Mouse (Mus musculus) retina, embryonic 14.5 days (tissue): ENCODE measurements around the gene Catsperg1.
"Not testable (repeated sequence)": the region's sequence is repeated elsewhere in the genome, so short reads cannot be mapped to it uniquely, and the experiment has no call there.

Experiments used
- DNase-seq: peaks from one replicate; pipeline ENCODE4 v3.0.0-alpha.2; 2015; ENCODE audit warnings: low spot score

The Catsperg1 gene

DNA sequence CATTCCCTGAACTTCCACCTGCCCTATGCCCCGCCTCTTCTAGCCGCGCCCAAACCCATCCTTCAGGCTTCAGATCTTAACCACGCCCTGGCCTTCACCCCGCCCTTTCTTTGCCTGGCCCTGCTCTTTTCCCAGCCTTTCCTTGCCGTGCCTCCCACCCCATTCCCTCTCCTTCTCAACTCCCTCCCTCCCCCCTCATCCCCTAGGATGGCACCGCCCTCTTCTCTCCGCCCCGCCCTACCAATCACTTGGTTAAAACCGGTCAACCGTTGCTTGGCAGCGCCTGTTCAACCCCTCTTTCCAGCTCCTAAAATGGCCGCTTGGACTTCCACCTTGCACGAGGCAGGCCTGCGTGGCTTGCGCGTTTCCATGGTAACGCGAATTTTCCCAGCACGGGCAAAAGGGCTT is at the start of gene Catsperg1:
Catsperg1 (minus strand) TSS at position 361 of the 408 bp plus-strand sequence.
- peak; percentile 81 for DNase-seq

DNA sequence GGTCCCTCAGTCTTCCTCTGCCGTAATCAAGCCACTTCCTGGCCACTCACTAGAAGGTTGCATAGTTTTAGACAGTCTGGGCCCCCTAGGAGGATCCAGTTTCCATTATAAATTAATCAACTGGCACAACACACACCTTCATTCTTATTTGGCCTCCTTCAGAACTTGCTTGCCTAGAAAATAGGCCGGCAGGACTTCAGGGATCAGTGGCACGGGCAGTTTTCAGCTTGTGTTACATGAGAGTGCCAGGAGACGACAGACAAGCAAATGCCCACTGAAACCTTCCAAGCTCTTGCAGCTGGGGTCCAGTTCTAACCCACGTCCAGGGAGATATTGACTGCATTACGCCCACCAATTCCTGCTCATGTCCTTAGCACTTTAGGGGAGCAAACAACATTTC is 48.3 kb upstream of the Catsperg1 start:
- no peak for DNase-seq

DNA sequence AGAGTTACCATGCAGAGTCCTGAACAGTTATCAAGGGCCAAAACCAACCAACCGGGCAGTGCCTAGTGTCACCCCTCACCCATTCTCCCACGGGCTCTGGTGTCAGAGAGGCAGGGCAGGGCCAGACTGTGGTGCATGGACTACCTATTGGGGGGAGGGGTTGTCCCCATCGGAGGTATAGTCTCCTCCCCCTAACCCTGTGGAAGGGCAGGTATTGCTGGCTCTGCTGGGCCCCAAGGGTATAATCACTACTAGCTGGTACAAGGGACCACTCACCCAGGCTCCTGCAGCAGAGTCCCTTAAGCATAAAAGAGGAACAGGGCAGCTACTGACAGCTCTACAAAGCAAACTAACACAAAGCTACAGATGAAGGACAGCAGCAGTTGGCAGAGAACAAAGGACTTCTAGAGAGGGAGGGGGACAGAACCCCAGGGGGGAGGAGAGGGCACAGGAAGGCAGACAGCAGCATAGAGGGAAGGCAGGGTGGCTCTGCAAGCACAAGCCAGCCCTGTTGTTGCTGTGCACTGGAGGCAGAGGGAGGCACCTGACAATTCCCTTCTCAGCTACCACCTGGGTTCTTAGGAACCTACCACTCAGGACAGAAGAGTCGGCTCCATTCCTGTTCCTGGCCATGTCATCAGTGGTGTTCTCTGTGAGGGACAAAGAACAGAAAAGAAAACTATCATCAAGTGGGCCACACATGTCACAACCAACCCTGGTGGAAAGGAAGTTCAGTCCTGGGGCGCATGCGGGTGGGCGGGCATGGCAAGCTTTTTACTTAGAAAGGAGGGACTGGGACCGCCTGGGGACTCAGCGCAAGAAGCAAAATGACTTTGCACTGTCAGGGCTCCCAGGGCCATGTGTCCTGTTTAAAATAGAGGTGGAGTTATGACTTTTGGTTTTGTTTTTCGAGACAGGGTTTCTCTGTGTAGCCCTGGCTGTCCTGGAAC is 46.2 kb upstream of the Catsperg1 start:
- DNase-seq, result peak; percentile 32

DNA sequence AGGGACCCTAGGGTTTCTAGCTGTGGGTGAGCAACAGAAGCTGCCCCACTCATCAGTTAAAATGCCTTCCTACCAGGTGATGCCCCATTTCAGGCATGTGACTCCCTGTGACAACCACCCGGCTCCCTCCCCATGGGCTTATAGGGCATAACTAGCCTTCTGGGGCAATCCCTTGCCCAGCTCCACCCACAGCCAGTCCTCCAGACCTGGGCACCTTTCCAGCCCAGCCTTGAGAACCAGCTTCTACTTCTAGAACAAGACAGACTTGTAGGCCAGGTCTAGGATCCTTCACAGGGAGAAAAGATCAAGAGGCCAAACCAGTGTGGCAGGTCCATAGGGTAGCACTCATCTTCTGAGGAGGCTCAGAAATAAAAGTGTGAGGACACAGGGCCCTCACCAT is 43.5 kb upstream of the Catsperg1 start:
- DNase-seq, result no peak

DNA sequence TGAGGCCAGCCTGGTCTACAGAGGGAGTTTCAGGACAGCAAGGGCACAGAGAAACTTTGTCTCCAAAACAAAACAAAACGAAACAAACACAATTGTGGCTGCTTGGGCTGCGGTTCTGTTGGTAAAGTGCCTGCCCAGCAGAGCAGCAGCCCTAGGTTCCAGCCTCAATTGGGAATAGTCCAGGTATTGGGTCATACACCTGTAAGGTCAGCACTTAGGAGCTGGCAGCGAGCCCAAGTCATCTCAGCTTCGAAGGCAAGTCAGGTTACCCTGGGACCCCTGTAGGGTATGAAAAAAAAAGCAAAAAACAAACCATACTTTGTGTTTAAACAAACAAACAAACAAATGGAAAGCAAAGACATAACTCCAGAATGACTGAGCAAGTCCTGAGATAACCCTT is 42.0 kb upstream of the Catsperg1 start:
- DNase-seq, result no peak

DNA sequence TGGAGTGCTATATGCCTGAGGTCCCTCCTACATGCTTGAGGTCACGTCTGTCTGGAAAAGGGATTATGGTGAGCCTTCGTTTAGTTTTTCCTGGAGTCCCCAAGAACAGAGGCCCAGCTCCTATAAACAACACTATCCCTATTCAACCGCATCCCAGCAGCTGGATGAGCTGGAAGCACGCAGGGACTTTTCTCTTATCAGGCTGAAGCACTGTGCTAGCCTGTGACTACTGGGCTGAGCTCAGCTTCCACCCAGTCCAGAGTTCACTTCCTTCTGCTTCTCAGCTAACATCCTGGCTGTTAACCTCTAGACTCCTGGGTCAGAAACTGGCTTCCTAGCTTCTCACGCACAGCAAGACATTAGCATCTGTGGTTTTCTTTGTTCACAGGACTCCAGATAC is 40.0 kb upstream of the Catsperg1 start:
- DNase-seq, result no peak

DNA sequence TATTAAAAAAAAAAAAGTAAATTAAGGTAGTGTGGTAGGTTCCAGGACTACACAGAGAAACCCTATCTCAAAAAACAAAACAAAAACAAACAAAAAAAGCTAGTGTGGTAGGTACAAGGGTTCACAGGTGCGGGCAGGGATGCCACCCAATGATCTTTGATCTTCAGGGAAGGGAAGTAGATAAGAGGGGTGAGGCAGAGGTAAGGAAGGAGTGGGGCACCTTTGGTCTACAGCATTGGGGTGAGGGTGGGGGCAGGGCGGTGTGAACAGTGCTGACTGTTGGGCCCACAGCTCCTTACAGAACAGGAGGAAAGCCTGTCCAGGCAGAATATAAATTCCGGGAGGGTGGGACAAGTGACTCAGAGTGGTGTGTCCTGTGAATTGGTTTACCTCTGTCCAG is 37.3 kb upstream of the Catsperg1 start:
- DNase-seq, result no peak

DNA sequence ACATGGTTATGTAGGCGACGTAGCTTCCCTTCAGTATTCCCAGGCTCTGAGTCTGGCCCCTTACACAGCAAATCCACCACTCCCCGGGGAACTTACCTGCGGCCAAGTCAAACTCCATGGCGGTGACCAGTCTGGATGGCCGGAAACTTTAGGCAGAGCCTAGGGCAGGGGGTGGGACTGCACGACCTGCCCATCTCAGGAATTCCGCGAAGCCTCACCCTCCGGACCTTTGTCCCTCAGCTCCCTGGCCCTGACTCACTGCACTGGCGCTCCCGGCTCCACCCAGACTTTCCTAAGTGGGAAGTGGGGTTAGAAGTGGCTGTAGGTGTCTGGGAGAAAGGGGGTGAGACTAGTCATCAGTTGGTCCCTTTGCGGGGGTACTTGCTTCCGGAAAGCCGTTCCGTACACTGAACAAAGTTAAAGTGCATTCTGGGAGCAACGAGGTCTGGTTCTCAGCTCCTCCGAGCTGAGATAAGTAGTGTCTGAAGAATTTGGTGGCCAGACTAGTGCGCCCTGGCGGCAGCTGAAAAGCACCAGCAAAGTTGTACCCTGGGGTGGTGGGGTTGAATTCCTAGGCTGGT is 34.5 kb upstream of the Catsperg1 start, which contains the start of gene 2200002D01Rik:
2200002D01Rik (minus strand) TSS at position 206 of the 581 bp plus-strand sequence.
- DNase-seq, result no peak

DNA sequence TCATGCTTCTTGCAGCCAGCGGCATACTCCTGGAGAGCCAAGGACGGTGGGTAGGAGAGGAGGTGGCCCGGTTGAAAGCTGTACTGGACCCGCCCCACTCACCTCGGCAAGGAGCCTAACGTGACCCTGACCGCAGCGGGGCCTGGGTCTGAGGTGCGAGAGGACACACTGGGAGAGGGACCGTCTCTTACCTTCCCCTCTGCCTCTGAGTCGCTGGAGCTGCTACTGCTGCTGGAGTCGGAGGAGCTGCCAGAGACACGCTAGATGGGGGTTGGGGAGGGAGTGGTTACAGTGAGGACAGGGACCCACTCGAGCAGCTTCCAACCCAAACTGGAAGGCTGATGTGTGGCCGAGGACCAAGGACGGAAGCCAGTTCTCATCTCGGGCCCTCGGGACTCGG is 33.9 kb upstream of the Catsperg1 start:
- DNase-seq, result no peak

DNA sequence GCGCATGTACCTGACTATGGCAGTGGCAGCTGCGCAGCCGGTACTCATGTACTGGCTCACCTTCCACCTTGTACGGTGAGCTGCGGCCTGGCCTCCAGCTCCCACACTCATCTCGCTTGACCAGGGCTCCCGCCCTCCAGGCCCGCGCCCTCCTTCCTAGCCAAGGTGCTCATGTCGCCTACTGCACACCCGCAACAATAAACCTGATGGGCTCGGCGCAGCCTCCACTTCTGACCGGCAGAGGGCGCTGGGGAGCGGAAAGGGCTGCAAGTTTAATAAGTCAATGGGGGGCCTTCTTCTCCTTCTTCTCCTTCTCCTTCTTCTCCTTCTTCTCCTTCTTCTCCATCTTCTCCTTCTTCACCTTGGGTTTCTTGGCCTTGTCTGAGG is 33.5 kb upstream of the Catsperg1 start:
- DNase-seq, result peak; percentile 85

DNA sequence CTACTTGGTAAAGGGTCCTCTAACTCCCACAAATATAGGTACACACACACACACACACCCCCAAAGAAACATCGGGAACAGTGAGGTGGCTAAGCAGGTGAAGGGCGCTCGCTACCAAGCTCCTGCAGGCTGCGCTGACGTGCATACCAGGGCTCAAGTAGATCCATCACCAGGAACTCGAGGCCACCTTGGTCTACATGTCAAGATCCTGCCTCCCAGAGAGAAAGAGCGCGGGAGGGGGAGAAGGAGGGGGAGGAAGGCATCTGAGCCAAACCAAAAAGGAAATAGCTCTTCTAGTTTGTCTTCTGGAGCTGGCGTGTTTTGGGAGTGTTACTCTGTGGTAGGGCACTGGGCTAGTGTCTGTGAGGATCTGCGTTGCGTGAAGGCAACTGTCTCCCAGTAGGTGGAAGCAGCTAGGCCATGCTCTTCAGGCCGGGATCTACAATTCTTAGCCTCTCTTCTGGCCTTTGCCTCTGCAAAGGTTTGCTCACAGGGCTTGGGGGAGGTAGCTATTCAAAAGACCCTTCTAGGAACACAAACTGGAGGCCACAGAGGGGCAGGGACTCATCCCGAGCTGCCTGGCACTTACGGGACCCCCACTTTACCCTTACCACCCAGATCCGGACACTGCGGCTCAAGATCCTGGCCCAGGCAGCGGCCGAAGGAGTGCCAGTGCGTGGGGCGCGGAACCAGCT is 32.9 kb upstream of the Catsperg1 start:
- DNase-seq, result no peak

DNA sequence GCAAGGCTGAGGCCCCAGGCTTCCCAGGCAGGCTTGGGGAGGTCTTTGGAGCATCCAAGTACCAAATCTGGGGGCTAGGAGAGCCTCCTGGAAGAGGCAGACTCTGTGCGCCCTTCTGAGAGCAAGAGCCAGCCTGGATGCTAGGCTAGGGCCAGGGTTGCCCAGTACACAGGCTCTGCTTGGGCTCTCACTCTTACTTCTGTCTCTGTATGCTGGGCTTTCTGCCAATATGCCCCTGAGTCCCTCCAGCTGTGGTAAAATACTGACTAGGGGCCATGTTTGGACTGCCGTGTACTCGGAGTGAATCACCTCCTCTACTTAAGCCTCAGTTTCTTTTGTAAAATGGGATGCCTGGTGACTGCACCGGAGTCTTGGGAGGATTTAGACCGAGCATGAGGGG is 32.2 kb upstream of the Catsperg1 start:
- DNase-seq, result no peak

DNA sequence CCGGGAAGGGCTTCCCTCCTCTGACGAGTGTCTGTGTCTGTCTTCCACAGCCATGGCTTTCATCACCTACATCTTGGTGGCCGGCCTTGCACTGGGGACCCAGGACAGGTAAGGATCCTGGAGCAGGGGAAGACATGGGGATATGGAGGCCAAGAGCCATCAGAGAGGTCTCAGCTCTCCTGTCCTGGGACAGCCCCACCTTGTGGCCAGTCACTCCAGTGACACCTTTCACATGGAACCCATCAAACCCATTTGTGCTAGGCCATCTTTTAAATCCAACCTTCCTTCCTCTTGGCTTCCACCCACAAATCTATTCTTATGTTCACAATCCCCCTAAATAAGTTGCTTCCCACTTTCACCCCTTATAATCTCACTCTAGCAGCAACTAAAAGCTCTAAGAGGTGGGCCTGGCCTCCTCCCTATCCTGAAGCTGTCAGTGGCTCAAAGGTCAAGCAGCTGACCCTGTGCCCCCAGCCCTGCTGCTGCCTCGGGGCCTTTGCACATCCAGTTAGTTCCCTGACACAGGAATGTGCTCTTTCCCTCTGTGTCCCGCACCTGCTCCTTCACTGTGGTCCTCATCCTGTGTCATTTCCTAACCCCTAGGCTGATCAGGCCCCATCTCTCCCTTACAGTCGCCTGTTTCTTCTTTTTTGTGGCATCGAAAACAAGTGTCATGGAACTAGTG is 31.0 kb upstream of the Catsperg1 start:
- peak; percentile 55 for DNase-seq

DNA sequence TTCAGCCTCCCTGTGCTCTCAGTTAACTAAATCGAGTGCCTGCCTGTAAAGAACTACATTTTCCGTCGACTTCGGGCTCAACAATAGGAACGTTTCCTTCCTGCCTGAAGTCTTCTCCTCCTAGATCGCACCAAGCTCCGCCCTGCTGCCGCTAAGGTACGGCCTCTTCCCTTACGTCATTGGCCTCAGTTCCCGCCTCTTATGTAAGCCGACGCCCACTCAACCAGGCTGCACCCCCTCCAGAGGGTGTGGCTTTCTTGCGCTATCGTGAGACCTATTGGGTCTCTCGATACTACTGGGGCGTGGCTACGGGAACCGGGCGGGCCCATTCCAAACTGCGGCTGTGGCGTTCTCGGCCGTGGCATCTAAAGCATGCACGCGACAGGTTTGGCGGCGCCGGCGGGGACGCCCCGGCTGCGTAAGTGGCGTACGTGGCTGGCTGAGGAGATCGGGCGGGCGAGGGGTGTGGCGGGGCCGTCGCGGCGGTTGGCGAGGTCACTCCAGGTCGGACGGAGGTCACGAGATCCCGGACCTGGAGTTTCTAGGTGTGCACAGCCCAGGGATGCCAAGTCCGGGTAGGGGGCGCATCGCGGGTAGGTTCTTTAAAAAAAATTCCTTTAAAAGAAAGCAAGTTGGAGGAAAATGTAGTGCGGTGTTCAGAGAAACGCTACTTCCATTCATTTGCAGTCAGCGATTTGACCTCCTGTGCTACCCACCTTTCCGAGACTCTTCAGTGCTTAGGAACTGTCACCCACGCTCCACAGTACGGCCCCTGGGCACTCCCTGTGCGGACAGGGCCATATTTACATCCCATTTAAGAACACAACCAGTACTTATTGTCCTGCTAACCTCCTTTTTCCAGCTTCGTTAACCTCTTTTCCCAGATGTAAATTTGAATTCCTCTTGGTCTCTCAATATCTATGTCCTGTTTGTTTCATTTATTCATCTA is 24.5 kb upstream of the Catsperg1 start, which contains the start of gene Yif1b:
Yif1b (plus strand) TSS at position 311 of the 949 bp plus-strand sequence.
- peak; percentile 99 for DNase-seq

DNA sequence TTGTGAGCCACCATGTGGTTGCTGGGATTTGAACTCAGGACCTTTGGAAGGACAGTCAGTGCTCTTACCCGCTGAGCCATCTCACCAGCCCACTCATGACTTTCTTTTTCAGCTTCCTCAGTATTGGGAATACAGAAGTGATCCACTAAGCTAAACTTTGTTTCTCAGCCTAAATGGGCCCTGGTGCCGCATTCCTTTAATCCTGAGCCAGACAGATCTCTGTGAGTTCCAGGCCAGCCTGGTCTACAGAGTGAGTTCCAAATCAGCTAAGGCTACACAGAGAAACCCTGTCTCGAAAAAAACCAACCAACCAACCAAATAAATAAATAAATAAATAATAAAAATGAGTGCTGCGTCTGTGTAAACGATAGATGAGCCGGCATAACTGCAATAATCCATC is 23.8 kb upstream of the Catsperg1 start:
- not testable (repeated sequence) for DNase-seq

DNA sequence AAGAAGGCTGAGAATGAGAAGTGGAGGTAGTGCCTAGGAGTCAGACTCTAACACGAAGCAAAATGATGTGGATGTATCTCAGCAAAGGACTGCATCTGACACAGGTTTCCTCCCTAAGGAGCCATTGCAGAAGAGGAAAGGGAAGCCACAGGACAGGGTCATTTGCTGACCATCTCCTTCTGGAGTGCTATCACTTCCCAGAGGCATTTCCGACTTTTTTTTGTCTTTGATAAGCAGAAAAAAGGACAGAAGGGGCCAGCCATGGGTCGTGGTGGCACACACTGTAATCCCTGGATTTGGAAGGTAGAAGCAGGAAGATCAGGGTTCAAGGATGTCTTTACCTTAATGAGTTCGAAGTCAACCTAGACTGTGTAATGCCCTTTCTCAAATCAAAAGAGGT is 22.8 kb upstream of the Catsperg1 start:
- DNase-seq, result no peak

DNA sequence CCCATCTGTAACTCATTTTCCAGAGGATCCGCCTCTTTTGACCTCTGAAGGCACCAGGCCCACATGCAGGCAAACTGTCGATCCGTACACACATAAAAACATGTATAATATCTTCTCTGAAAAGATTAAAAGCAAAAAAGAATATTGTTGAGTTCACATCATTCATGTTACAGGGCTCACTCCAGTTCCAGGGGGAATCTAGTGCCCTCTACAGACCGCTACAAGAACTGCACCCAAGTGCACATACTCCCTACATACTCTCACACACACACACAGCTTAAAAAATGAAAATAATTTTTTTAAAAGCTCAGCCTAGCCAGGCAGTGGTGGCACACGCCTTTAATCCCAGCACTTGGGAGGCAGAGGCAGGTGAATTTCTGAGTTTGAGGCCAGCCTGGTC is 20.8 kb upstream of the Catsperg1 start:
- no peak for DNase-seq

DNA sequence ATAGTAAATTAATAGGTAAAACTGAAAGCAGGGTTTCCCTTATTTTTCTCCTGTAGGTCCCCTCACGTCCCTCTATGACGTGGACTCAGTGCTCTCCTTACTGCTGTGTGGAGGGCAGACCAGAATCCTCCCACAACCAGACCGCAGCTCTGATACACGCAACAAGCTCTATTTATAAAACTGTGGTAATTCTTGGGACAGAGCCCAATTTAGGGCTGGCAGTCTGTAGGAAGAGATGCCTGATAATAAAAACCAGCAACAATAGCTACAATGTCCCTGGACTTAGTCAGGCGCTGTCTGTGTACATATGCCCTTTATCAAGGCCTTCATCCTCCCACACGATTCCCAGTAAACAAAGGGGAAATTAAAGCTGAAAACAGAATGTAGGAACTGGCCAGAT is 19.9 kb upstream of the Catsperg1 start:
- DNase-seq, result no peak

DNA sequence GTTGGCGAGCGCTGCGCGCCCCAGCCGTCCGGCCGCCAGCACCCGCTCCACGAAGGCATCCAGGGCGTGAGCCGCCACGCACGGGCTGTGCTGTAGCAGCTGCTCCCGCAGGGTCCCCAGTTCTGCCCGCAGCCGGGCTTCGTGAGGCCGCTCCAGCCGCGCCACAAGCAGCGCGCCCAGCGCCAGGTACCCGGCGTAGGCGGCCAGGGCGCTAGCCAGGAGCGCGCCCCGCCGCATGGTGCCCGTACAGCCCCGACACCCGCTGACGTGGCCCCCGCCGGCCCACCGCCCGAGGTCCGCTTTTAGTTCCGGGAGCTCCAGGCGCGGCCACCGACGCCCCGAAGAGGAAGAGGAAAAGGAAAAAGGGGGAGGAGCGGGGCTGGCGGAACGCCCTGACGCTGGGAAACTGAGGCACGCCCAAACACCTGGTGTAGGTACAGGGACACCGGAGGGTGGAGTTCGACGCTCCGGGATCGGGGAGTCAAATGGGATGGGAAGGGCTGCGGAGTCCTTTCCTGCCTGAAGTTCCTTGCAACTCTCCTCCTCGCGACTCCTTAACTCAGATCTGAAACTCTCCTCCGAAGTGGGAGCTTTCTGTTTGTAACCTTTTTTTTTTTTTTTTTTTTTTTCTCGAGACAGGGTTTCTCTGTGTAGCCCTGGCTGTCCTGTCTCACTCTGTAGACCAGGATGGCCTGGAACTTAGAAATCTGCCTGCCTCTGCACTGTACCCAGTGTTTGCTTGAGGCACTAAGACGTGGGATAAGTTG is 18.6 kb upstream of the Catsperg1 start, which contains the start of gene Kcnk6:
Kcnk6 (minus strand) TSS at position 269 of the 767 bp plus-strand sequence.
- DNase-seq, result peak; percentile 33

DNA sequence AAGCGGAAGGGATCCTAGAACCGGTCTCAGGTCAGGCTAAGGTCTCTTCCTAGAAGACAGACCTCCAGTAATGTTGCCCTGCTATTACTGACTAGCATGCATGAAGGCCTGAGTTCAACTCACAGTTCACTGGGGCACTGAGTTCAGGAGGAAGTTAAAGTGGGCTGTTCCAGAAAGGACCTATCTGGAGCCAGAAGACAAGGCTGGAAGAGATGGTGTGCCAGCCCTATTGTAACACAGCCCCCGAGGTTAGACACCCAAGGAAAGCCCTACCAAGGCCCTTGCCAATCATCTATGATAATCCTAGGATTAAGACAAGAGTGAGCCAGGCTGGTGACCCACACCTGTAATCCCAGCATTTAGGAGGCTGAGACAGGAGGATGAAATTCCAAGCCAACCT is 17.7 kb upstream of the Catsperg1 start:
- no peak for DNase-seq
